Mouse (Mus musculus) hindbrain, embryonic 12.5 days (tissue): ENCODE results near the gene Pih1d2. TPM values are rescaled to one million over a fixed set of nuclear protein-coding genes. Genes with fewer than 3 reads are reported as not detected.

Experiments
- polyA plus RNA-seq: library from polyadenylated mRNA; unstranded; fragments of >200 nt; fragmentation: Nextera tagmentation; extraction: Ambion mirVana; gene quantifications from 2 replicates; pipeline ENCODE4 v1.2.1, GENCODE M21; 2016

Gene Pih1d2
- polyA plus RNA-seq, 1 experiment from 2014 or later = 8.8 TPM

Other genes with a start within 250 kb of the Pih1d2 start
- 0.79 and 1.1 TPM in 2 replicates for gene Plet1, start 122.8 kb upstream of the Pih1d2 start, polyA plus RNA-seq
- gene Pts, start 88.6 kb upstream of the Pih1d2 start, polyA plus RNA-seq = 95.1 and 96.2 TPM in 2 replicates
- gene Il18, start 62.5 kb upstream of the Pih1d2 start, polyA plus RNA-seq = 9.7 and 10.5 TPM in 2 replicates
- gene Bco2, start 62.1 kb upstream of the Pih1d2 start, polyA plus RNA-seq = 0.17 and 0.28 TPM in 2 replicates
- 0.55 TPM in 1 of 2 replicates, not detected in the other for gene Tex12, start 56.0 kb upstream of the Pih1d2 start, polyA plus RNA-seq
- gene Sdhd, start 13.5 kb upstream of the Pih1d2 start, polyA plus RNA-seq = 208 TPM in 2 replicates
- gene Timm8b, start 13.4 kb upstream of the Pih1d2 start, polyA plus RNA-seq = 280 and 325 TPM in 2 replicates
- 32.9 and 34.7 TPM in 2 replicates for gene Nkapd1, start 143 bp downstream of the Pih1d2 start, polyA plus RNA-seq
- 41.5 and 54.8 TPM in 2 replicates for gene Dlat, start 42.5 kb downstream of the Pih1d2 start, polyA plus RNA-seq
- gene Dixdc1, start 122.2 kb downstream of the Pih1d2 start, polyA plus RNA-seq = 33.7 and 35.2 TPM in 2 replicates
- gene 2310030G06Rik, start 129.2 kb downstream of the Pih1d2 start, polyA plus RNA-seq = 2.5 TPM in 2 replicates
- 11.9 and 20.7 TPM in 2 replicates for gene Cryab, start 134.0 kb downstream of the Pih1d2 start, polyA plus RNA-seq
- 1.7 and 6.9 TPM in 2 replicates for gene Hspb2, start 135.0 kb downstream of the Pih1d2 start, polyA plus RNA-seq
- gene Fdxacb1, start 150.9 kb downstream of the Pih1d2 start, polyA plus RNA-seq = 11.6 and 12.5 TPM in 2 replicates
- 44.9 and 50.6 TPM in 2 replicates for gene Alg9, start 157.7 kb downstream of the Pih1d2 start, polyA plus RNA-seq
- gene 1110032A03Rik, start 158.2 kb downstream of the Pih1d2 start, polyA plus RNA-seq = 38.4 and 43.9 TPM in 2 replicates
- gene Ppp2r1b, start 228.0 kb downstream of the Pih1d2 start, polyA plus RNA-seq = 87.6 and 90.5 TPM in 2 replicates